Mouse (Mus musculus) megakaryocyte, embryonic 14.5 days (primary cell): ENCODE results near the gene Fam43b. TPM values are rescaled to one million over a fixed set of nuclear protein-coding genes. Genes with fewer than 3 reads are reported as not detected.
A peak's percentile ranks its signal among the peaks of the same experiment; 100 is the strongest.

Source experiments
- H3K27me3 ChIP-seq: replicated peaks from 2 replicates; pipeline ENCODE3; 2012; ENCODE audit warnings: inconsistent platforms
- H3K36me3 ChIP-seq: replicated peaks from 2 replicates; pipeline ENCODE3; 2012; ENCODE audit warnings: low read length, inconsistent platforms, mixed read lengths
- H3K4me1 ChIP-seq: 2 replicates; pipeline ENCODE4 v1.6.1; 2012; ENCODE audit warnings: inconsistent platforms
- H3K4me3 ChIP-seq: replicated peaks from 2 replicates; pipeline ENCODE3; 2012; ENCODE audit warnings: moderate library complexity, mild to moderate bottlenecking, inconsistent platforms
- H3K9me3 ChIP-seq: 2 replicates; pipeline ENCODE4 v1.6.1; 2012; ENCODE audit warnings: inconsistent platforms
- FLI1 ChIP-seq: IDR thresholded peaks from 2 replicates; pipeline ENCODE4 v1.6.1; 2012; ENCODE audit warnings: low read length, inconsistent platforms, mixed read lengths
- GATA1 ChIP-seq: IDR thresholded peaks from 3 replicates; pipeline ENCODE4 v1.6.1; 2012; ENCODE audit warnings: mixed read lengths, low read length, inconsistent platforms, borderline replicate concordance
- polyA plus RNA-seq: library from polyadenylated mRNA; stranded (reverse); fragments of >175 nt; gene quantifications from 2 replicates; pipeline ENCODE4 v1.2.3, GENCODE M21; 2012; ENCODE audit warnings: low replicate concordance; ENCODE audit not compliant: insufficient read depth

The Fam43b gene
- polyA plus RNA-seq, 1 experiment = not detected

DNA sequence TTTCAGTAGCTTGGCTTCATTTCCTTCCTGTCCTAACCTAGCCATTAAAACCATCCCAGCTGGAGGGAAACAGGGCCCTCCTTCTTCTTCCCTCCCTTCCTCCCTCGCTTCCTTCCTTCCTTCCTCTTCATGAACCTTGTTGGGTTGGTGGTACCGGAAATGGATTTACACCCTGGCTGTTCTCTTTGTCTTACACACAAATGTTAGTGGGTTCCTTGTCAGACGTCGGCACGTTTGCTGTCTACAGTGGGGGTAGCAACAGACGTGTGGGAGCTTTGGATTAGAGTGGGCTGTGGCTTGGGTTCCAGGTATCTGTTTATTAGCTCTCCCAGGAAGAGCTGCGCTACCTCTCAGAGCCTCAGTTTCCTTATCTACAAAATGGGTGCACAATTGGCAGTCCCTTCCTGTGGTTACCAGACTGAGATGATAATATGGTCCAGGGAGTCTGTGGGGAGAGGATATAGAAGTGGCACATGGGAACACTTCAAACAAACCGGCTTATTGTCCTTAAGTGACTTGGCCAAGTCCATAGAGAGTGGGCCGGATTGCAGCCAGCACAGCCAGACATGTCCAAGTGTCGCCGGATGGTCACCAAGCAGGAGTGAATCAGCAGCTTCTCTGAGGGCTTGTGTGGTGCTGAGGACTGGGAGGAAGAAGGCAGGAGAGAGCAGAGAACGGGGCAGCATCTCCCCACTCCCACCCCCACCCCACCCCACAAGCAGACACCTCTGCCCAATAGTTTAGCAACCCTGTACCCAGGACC lies 27.6 kb downstream of the Fam43b start:
- H3K27me3 ChIP-seq = peaks cover 33% of the 10 kb centered on the region
- no peak for TF ChIP-seq FLI1
- no peak for TF ChIP-seq GATA1
- H3K36me3 ChIP-seq = no peaks in the 10 kb centered on the region
- peaks cover 21% of the 10 kb centered on the region for H3K9me3 ChIP-seq
- H3K4me1 ChIP-seq = peaks cover 48% of the 10 kb centered on the region
- peak overlapping the region; percentile 89 for H3K4me3 ChIP-seq

DNA sequence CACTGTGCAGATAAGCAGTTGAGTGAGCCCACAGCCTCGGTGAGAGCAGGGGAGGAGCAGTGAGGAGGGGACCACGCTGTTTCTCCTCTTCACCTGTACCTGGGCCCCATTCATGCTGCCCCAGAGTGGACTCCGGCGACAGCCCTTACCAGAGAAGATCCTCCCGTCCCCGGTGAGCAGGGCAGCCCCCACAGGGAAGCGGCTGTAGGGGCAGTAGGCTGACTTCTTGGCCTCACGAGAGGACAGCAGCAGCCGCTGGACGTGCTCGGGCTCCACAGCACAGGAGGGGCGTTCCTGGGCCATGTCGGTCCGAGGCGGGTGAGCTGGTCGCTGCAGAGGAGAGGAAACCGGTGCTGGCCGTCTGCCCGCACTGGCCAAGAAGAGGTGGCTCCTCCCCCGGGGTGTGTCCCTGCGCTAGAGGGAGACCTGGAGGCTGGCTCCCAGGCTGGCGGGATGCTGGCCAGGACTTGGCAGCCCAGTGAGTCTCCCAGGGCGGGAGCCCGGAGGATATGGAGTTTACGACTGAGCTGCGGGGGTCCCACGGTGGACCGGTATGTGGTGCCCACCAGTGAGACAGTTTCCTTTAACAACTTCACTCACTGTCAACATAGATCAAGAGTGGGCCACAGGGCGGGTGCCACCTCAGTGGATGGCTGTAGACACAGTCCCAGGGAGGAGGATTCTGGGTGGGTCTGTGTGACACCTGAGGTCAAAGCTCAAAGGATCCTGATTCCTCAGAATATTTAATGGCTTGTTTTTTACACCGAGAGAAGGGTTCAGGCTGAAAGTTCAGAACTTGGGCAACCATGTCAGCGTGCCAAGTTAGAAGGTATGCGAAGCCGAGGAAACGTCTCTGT lies 28.5 kb downstream of the Fam43b start, which contains the start of gene Cda:
TSS of gene Cda (minus strand) at position 352 of the 857 bp plus-strand sequence.
- TF ChIP-seq FLI1 = no peak
- TF ChIP-seq GATA1 = no peak

DNA sequence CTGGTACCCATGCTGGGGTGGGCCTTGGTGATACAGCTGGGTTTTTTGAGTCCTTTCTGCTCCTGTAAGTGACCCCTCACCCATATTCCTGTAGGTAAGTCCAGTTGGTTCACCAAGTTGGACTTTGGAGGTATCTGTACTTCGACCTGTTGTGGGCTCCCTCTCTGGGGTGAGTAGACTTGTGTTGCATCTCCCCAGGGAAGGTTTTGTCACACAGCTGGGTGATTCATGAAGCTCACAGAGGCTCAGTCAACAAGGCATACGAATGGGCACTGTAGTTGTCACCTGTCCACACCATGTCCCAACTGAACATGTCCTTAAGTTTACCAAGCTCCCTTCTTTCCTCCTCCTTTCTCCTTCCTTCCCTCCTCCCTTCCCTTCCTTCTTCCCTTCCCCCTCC lies 29.8 kb downstream of the Fam43b start:
- TF ChIP-seq GATA1 (no peak), FLI1 (no peak)
- peaks cover 17% of the 10 kb centered on the region for H3K9me3 ChIP-seq
- no peaks in the 10 kb centered on the region for H3K36me3 ChIP-seq
- peaks cover 43% of the 10 kb centered on the region for H3K4me1 ChIP-seq
- H3K27me3 ChIP-seq = peaks cover 43% of the 10 kb centered on the region
- no peak overlapping the region for H3K4me3 ChIP-seq

More for the DNA sequence above, 28.5 kb downstream of the Fam43b start, which contains the start of gene Cda:
- H3K4me3 ChIP-seq = peak within 1 kb of the TSS; percentile 89
- H3K36me3 ChIP-seq = no peaks in the 10 kb centered on the region
- H3K9me3 ChIP-seq = peaks cover 21% of the 10 kb centered on the region
- H3K27me3 ChIP-seq = peaks cover 35% of the 10 kb centered on the region
- H3K4me1 ChIP-seq = peaks cover 47% of the 10 kb centered on the region

DNA sequence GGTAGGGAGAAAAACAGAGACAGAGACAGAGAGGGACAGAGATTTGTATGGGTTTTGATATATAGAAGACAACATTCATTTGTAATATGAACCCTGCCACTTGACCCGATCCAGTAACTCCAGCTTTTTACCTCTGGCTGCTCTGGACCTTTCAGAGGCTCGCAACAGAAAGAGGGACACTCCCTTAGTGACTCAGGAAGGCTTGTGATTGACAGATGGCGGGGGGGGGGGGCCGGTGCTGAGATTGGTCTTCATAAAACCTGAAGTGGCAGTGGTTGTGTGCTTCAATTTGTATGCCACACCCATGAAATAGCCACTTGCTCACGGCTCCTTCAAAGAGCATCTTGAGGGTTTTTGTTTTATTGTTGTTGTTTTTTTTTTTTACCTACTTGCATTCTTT lies 32.8 kb downstream of the Fam43b start:
- no peaks in the 10 kb centered on the region for H3K36me3 ChIP-seq

DNA sequence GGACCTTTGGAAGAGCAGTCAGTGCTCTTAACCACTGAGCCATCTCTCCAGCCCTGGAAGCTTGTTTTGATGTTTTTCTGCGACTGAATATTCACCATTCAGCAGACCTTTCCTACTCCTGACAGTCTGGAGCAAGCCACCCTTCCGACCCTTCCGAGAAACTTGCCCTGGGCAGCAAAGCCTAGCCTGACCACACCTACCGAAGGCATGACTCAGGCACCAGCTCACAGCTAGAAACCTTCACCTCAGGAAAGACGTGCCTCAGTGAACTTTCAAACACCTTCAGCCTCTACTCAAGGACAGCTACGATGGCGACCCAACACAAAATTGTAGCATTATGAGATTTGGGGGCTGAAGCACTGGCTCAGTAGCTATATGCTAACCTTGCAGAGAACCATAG lies 33.4 kb downstream of the Fam43b start:
- Histone ChIP-seq H3K9me3 (peaks cover 22% of the 10 kb centered on the region), H3K4me1 (peaks cover 22% of the 10 kb centered on the region), H3K27me3 (peaks cover 63% of the 10 kb centered on the region), H3K4me3 (no peak overlapping the region), H3K36me3 (no peaks in the 10 kb centered on the region)
- TF ChIP-seq FLI1 (no peak), GATA1 (no peak)

More for the DNA sequence above, 32.8 kb downstream of the Fam43b start:
- Histone ChIP-seq H3K4me1 (peaks cover 25% of the 10 kb centered on the region), H3K4me3 (no peak overlapping the region), H3K9me3 (peaks cover 17% of the 10 kb centered on the region), H3K27me3 (peaks cover 64% of the 10 kb centered on the region)
- TF ChIP-seq GATA1 = no peak
- no peak for TF ChIP-seq FLI1

DNA sequence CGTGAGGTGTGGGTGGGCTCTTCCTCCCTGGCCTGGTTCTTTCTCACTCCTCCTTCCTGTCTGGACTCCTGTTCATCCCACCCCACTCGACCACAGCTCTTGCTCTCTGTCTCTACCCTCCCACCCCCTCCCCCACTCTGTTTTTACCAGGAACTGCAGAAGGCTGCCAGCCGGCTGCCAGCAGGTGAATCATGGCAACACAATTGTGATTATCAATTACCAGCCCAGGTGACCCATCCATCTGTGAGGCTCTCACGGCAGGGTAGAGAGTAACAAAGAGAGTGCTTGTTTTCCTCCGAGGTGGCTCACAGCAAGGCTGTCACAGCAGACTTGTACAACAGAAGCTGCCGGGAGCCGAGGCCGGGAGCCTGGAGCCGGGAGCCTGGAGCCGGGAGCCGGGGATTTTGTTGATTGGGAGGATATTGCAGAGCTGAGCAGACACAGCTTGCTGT lies 34.9 kb downstream of the Fam43b start:
- peaks cover 10% of the 10 kb centered on the region for H3K4me1 ChIP-seq
- no peaks in the 10 kb centered on the region for H3K36me3 ChIP-seq
- no peak overlapping the region for H3K4me3 ChIP-seq
- peaks cover 50% of the 10 kb centered on the region for H3K27me3 ChIP-seq
- TF ChIP-seq GATA1 (no peak), FLI1 (no peak)
- H3K9me3 ChIP-seq = peaks cover 14% of the 10 kb centered on the region

DNA sequence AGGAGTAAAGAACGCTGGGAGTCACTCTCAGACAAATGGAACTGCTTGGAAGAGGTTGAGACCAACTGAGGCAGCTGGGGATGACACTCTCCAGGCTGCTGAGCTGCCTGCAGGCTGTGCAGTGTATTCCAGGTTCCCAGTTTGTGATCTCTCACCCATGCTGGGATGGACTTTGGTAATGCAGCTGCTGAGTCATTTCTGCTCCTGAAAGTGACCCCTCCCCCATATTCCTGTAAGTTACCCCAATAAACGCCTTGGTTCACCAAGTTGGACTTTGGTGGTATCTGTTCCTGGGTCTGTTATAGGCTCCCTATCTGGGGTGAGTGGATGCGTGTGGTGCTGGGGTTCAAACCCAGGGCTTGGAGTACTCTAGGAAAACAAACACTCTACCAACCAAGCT lies 38.2 kb downstream of the Fam43b start:
- peaks cover 7% of the 10 kb centered on the region for H3K4me1 ChIP-seq
- H3K27me3 ChIP-seq = peaks cover 51% of the 10 kb centered on the region
- H3K36me3 ChIP-seq = no peaks in the 10 kb centered on the region
- TF ChIP-seq GATA1 (no peak), FLI1 (no peak)
- H3K4me3 ChIP-seq = no peak overlapping the region
- peaks cover 14% of the 10 kb centered on the region for H3K9me3 ChIP-seq

DNA sequence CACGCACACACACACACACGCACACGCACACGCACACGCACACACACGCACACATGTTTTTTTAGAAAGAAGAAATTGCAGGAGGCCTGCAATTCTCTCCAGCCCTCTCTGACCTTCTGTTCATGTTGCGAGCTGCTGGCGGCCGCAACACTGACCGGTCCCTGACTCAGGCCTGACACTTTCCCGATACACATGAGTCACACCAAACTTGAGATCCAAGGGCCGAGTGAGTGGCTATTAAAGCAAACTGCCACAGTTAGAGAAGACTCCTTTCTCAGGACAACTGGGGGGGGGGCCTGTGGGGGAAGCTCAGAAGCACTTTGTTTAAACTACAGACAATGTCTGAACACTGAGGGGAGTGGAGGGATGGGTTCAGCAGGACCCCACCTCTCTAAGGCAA lies 39.8 kb downstream of the Fam43b start:
- Histone ChIP-seq H3K9me3 (peaks cover 15% of the 10 kb centered on the region), H3K36me3 (peaks cover 2% of the 10 kb centered on the region), H3K4me1 (peaks cover 7% of the 10 kb centered on the region), H3K27me3 (peaks cover 47% of the 10 kb centered on the region), H3K4me3 (no peak overlapping the region)
- no peak for TF ChIP-seq FLI1
- TF ChIP-seq GATA1 = no peak

DNA sequence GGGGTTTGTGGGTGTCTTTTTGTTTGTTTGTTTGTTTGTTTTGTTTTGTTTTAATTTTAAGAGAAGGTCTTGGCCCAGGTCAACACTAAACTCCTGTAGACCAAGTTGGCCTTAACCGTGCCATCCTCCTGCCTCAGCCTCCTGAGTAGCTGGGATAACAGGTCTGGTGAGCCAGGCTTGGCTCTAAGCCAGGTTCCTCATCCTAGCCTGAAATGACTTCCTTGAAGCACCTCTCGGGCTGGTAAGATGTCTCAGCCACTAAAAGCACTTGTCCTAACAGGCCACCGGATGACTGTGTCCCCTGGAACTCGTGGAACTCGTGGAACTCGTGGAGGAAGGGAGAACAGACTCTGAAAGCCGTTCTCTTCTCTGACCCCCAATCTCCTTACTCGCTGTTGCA lies 40.2 kb downstream of the Fam43b start:
- H3K4me3 ChIP-seq = no peak overlapping the region
- peaks cover 45% of the 10 kb centered on the region for H3K27me3 ChIP-seq
- peaks cover 7% of the 10 kb centered on the region for H3K4me1 ChIP-seq
- TF ChIP-seq FLI1 (no peak), GATA1 (no peak)
- peaks cover 19% of the 10 kb centered on the region for H3K9me3 ChIP-seq
- H3K36me3 ChIP-seq = peaks cover 3% of the 10 kb centered on the region
